Mouse (Mus musculus): ENCODE results near the gene Cacna1f. TPM values are rescaled to one million over a fixed set of nuclear protein-coding genes. Genes with fewer than 3 reads are reported as not detected.

Gene Cacna1f
- polyA plus RNA-seq, 1 experiment, result not detected

DNA sequence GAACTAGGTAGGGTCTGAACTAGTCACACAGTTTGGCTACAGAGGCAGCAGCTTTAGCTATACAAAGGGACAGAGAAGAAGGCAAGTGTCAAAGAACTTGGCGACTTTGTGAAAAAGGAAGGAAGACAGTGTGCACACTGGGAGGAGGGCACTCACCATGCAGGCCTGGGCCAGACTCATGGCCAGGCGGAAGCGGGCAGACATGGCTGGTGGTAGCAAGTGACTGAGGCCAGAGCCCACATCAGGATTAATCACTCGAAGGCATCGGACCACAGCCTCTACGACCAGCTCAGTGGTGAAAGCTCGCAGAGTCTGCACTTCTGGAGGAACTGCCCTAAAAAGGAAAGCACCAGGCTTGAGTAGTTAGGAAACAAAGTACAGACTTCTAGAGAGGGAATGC lies 2.9 kb upstream of the Cacna1f start:
- no peaks in the 10 kb centered on the region for H3K4me1 ChIP-seq (ENCODE audit: control insufficient read depth, insufficient read depth, insufficient read length, low read length)
- no peak overlapping the region for H3K27ac ChIP-seq (replicated peaks; ENCODE audit: low read depth, low read length)
- no peak overlapping the region for H3K4me3 ChIP-seq (ENCODE audit: insufficient read depth, low read depth, low read length)

DNA sequence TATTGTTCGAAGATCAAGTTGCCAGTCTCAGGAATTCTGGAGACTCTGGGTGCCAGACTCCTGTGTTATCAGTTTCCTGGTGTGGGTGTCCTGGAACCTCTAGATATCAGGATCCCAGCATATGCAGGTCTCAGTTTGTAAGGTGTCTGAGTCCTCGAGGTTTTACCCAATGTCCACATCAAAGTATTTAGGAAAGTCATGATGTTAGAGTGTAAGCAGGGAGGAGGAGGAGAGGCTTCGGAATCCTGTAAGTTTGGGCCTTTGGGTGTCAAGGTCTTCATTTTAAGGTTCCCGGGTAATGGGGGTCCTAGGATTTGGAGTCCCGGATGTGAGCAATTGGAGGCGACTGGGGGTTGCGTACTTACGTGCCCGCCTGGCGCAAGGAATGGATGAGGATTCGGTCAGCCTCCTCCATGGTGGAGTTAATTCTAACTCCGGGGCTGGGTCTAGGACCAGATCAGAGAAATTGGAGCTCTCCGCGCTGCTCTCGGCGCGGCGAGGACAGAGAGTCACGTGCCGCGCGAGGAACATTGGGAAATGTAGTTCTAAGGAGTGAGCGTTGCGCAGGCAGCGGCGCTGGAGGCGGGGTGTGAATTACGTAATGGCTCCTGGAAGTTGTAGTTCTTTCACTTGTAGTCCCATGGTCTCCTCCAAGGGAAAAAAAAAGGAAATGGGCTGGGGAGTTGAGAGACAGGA lies 1.9 kb upstream of the Cacna1f start, which contains the start of gene Ccdc22:
Gene Ccdc22, minus strand, starts transcription at position 639 of the 696 bp plus-strand sequence.
- H3K4me3 ChIP-seq (ENCODE audit: insufficient read depth, low read depth, low read length), result peak within 1 kb of the TSS; percentile 79
- H3K27ac ChIP-seq (replicated peaks; ENCODE audit: low read depth, low read length), result no peak within 1 kb of the TSS
- no peaks in the 10 kb centered on the region for H3K4me1 ChIP-seq (ENCODE audit: control insufficient read depth, insufficient read depth, insufficient read length, low read length)

DNA sequence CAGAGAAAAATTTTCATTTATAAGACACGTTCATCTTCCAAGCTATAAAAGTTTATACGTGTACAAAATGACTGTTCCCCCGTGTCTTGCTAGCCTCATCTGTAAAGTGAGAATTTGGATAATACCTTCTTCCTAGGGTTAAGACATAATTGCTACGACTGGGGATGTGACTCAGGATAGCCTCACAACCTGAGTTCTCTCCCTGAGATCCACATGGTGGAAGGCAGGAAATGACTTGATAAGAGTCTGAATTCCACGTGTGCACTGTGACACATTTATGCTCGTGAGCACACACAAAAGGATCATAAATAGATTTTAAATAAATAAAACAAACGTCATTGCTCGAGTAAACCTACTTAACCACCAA lies 1.3 kb upstream of the Cacna1f start:
- Histone ChIP-seq H3K27ac (replicated peaks; ENCODE audit: low read depth, low read length) (no peak overlapping the region), H3K4me1 (ENCODE audit: control insufficient read depth, insufficient read depth, insufficient read length, low read length) (no peaks in the 10 kb centered on the region), H3K4me3 (ENCODE audit: insufficient read depth, low read depth, low read length) (no peak overlapping the region)

DNA sequence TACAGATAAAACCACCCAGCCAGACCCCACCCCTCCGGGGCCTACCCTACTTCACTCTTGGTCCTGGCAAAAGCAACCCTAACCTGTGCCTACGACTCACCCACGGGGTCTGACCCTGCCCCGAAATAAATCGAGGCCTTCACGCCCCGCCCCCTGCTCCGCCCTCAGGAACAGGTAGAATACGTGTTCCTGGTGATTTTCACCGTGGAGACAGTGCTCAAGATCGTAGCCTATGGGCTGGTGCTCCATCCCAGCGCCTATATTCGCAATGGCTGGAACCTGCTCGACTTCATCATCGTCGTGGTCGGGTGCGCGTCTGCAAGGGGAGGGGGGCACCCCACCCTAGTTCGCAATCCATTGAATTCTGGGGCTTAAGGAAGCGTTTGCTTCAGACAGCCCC lies 3.2 kb downstream of the Cacna1f start:
- Histone ChIP-seq H3K27ac (replicated peaks; ENCODE audit: low read depth, low read length) (no peak overlapping the region), H3K4me3 (ENCODE audit: insufficient read depth, low read depth, low read length) (no peak overlapping the region; the same call in 1 of the 2 replicates), H3K4me1 (ENCODE audit: control insufficient read depth, insufficient read depth, insufficient read length, low read length) (no peaks in the 10 kb centered on the region)

DNA sequence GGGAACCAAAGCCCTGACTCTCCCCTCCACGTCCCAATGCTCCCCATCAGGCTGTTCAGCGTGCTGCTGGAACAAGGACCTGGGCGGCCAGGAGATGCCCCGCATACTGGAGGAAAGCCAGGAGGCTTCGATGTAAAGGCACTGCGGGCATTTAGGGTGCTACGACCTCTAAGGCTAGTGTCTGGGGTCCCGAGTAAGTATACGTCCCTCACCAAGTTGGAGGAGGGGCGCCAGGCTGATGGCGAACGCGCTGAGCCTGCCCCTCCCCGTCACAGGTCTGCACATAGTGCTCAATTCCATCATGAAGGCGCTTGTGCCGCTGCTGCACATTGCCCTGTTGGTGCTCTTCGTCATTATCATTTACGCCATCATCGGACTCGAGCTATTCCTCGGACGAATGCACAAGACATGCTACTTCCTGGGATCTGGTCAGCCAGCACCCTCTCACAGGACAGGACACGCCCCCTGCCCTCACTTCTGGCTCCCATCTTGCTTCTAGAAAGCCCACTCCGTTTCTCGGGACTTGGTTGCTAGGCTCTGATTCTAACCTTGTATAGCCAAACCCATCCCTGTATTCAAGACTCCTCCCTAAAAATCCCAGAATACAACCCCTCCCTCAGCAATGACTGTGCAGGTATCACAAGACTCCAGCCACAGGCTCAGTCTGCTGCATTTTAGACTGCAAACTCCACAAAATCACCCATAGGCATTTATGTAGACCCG lies 3.8 kb downstream of the Cacna1f start:
- H3K27ac ChIP-seq (replicated peaks; ENCODE audit: low read depth, low read length), result no peak overlapping the region
- peak overlapping the region; percentile 3; the same call in 1 of the 2 replicates for H3K4me3 ChIP-seq (ENCODE audit: insufficient read depth, low read depth, low read length)
- H3K4me1 ChIP-seq (ENCODE audit: control insufficient read depth, insufficient read depth, insufficient read length, low read length), result no peaks in the 10 kb centered on the region

DNA sequence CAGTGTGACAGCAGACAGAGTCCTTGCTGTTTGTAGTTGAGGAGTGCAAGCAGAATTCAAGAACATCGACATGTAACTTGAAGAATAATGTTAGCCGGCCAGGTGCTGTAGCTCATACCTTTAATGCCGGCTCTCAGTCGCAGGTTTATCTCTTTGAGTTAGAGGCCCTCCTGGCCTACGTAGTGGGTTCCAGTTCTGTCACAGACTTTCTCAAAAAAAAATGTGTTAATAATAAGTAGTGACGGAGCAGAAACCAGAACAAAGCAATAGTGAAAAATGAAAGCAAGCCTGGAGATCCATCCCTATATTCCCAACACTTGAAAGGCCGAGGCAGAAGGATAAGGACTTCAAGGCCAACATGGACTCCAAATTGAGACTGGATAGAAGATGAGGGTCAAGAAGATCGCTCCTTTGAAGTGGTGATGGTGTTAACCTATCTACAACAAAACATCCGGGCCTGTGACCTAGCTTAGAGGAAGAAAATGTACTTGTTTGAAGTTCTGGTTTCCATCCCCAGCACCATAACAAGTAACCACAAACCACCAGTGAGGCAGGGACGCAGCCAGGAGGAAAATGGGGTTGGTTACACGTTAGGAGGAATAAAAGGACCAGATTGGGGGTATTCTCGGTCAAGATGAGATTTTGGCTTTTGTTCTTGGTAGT lies 11.1 kb downstream of the Cacna1f start:
- no peak overlapping the region for H3K4me3 ChIP-seq (ENCODE audit: insufficient read depth, low read depth, low read length)
- no peaks in the 10 kb centered on the region for H3K4me1 ChIP-seq (ENCODE audit: control insufficient read depth, insufficient read depth, insufficient read length, low read length)
- H3K27ac ChIP-seq (replicated peaks; ENCODE audit: low read depth, low read length), result no peak overlapping the region

DNA sequence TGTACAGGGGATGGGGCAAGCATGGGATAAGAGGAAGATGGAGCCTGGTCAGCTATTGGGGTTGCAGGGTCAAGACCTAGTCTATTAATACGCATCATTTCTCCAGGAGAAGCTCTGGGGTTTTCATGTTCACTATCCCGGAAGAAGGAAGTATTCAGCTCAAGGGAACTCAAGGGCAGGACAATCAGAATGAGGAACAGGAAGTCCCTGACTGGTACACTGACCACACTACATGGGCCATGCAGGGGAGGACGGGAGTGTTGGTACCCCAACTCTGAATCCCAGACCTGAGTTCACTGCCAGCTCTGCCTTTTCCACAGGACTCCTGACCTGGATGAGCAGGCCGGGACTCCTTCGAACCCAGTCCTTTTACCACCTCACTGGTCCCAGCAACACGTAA lies 25.7 kb downstream of the Cacna1f start:
- Histone ChIP-seq H3K4me3 (ENCODE audit: insufficient read depth, low read depth, low read length) (no peak overlapping the region), H3K27ac (replicated peaks; ENCODE audit: low read depth, low read length) (no peak overlapping the region), H3K4me1 (ENCODE audit: control insufficient read depth, insufficient read depth, insufficient read length, low read length) (no peaks in the 10 kb centered on the region)

DNA sequence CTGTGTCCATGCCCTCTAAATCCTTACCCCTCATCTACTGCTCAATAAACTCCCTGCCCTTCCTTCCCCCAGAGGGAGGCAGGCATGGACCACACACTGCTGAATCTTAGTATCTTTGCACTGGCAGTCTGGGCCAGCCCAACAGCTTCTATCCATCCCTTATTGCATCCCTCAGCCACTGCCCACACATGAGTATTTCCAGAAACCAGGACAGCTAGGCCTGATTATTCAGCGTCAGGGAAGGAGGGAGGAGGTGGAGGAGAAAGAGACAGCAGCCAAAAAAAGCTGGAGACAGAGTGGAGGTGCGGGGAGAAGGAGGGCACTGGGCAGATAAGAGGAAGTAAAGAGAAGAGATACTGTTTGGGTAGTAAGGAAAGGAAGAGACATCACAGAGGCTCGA lies 28.2 kb downstream of the Cacna1f start:
- Histone ChIP-seq H3K4me1 (ENCODE audit: control insufficient read depth, insufficient read depth, insufficient read length, low read length) (no peaks in the 10 kb centered on the region), H3K27ac (replicated peaks; ENCODE audit: low read depth, low read length) (no peak overlapping the region), H3K4me3 (ENCODE audit: insufficient read depth, low read depth, low read length) (no peak overlapping the region)

DNA sequence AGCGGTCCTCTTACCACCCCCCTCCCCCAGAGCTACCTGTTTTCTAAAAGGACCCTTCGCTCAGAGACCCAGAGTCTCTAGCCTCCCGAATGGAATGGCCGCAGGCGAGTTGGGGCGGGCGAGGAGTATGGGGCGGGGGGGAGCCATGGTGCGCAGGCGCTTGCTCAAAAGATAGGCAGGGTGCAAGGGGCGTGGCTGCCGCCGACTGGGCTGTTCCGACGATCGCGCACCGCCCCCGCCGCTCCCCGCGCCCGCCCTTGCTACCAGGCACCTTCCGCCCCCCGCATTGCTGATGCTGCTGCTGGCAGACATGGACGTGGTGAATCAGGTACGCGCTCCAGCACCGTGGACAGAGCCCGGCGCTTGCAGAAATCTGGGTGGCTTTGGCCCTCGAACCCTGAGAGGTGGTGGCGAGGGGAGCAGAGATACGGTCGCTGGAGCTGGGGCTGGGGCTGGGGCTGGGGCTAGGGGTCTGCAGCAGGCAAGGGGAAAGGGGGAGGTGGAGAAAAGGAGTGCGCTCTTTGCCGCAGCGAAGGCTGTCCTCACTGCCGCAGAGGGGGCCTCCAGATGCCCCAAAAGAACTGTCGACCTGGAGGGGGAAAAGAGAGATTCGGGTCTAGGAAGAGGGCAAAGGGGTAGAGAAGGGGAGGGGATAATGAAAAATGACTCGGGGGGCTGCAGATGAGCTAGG lies 31.7 kb downstream of the Cacna1f start, which contains the start of gene Syp:
Gene Syp, plus strand, starts transcription at position 71 of the 691 bp plus-strand sequence.
- Histone ChIP-seq H3K4me3 (ENCODE audit: insufficient read depth, low read depth, low read length) (peak within 1 kb of the TSS; percentile 60), H3K4me1 (ENCODE audit: control insufficient read depth, insufficient read depth, insufficient read length, low read length) (no peaks in the 10 kb centered on the region), H3K27ac (replicated peaks; ENCODE audit: low read depth, low read length) (no peak within 1 kb of the TSS; the same call in 1 of the 2 replicates)

DNA sequence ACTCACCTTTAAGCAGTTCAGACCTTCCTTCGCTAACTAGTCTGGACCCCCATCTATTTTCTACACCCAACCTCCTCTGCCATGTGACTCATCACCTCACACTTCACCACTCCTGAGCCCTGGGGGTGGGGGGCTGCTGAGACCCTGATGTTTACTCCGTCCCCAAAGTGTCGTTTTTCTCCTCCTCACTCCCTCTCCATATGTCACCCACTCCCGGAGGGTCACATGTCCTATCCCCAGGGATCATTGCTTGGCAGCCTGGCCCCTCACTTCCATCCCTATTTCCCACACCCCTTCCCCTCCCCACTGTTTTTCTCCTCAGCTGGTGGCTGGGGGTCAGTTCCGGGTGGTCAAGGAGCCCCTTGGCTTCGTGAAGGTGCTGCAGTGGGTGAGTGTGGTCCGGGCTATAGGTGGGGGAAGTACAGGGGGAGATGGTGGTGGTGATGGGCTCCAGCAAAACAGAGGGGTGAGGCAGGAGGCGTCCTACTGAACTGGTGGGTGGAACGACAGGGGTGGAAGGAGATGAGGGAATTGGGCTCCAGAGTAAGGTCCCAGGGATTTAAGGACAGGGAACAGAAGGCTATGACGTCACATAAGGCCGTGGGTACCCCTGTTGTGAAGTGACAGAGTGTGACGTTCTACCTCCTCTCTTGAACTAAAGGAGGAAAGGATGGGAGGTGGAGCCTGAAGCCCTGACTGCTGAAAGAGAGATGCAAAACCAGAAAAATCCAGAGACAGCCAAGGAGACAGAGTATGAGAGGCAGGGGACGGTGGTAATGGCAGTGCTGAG lies 32.8 kb downstream of the Cacna1f start:
- Histone ChIP-seq H3K4me1 (ENCODE audit: control insufficient read depth, insufficient read depth, insufficient read length, low read length) (no peaks in the 10 kb centered on the region), H3K27ac (replicated peaks; ENCODE audit: low read depth, low read length) (no peak overlapping the region), H3K4me3 (ENCODE audit: insufficient read depth, low read depth, low read length) (no peak overlapping the region)

DNA sequence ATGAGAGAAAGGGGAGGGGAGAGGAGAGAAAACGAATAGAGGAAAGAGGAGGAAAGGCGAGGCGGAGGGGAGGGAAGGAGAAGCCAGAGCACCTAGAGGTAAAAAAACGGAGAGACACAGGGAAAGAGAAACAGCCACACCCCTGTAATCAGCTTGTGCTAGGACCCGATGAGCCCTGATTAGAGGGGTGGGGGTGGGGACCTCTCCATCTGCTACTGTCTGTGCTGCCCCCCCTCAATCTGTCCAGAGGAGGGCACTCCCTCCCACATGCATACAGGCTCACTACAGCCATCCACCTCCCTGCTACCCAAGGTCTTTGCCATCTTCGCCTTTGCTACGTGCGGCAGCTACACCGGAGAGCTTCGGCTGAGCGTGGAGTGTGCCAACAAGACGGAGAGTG lies 33.9 kb downstream of the Cacna1f start:
- Histone ChIP-seq H3K4me1 (ENCODE audit: control insufficient read depth, insufficient read depth, insufficient read length, low read length) (no peaks in the 10 kb centered on the region), H3K4me3 (ENCODE audit: insufficient read depth, low read depth, low read length) (no peak overlapping the region), H3K27ac (replicated peaks; ENCODE audit: low read depth, low read length) (no peak overlapping the region)

DNA sequence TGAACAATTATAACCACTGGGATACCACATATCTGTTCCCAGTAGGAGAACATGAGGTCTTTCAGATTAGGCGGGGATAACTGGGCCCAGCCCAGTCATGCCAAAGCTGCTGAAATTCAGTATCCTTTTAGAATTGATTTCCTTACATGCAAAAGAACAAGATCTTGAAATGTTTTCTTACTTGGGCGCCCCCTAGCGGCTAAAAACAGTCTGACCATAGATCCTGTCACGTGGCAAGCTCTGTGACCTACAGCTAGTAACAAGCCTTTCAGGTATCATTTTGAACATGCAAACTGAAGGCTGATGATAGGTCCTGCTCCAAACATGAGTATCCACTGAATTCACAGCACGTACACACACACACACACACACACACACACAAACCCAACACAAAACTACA lies 38.5 kb downstream of the Cacna1f start:
- Histone ChIP-seq H3K4me3 (ENCODE audit: insufficient read depth, low read depth, low read length) (no peak overlapping the region), H3K4me1 (ENCODE audit: control insufficient read depth, insufficient read depth, insufficient read length, low read length) (no peaks in the 10 kb centered on the region), H3K27ac (replicated peaks; ENCODE audit: low read depth, low read length) (no peak overlapping the region)

DNA sequence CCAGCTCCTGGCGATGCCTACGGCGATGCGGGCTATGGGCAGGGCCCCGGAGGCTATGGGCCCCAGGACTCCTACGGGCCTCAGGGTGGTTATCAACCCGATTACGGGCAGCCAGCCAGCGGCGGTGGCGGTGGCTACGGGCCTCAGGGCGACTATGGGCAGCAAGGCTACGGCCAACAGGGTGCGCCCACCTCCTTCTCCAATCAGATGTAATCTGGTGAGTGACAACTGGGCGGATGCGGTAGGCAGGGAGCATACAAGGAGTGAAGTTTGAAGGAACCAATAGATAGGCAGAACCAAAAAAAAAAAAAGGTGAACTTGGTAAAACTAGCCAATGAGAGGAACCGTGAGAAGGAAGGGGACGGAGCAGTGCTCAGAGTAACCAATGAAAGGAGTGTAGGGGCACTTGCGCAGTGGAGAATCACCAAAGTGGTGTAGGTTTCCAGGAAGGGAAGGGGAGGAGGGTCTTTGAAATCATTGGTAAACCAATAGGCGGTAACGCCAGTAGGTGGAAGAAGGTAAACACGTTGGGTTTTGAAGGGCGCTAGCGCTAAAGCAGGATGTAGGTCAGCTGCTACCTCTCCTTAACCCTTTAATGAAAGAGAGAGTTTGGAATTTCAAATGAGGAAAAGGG lies 41.9 kb downstream of the Cacna1f start:
- Histone ChIP-seq H3K4me1 (ENCODE audit: control insufficient read depth, insufficient read depth, insufficient read length, low read length) (no peaks in the 10 kb centered on the region), H3K27ac (replicated peaks; ENCODE audit: low read depth, low read length) (peak overlapping the region; percentile 78), H3K4me3 (ENCODE audit: insufficient read depth, low read depth, low read length) (peak overlapping the region; percentile 72)

DNA sequence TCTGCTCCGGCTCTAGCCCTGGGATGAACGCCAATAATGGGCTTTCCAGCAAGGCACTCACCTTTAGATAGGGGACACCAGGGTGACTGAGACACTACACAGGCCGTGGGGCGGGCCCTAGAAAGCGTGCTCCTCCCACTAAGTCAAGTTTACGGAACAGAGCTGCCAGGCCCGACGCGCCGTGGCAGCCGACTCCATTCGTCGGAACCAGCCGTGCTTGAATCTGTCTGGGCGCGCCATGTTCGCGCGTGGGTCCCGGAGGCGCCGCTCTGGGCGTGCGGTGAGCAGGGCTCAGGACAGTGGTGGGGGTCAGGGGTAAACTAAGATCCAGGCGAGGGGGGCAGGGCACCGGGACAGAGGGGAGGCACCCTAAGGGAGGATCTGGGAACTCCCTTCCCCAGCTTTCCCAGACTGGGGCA lies 50.3 kb downstream of the Cacna1f start, which contains the start of gene Prickle3:
Gene Prickle3, plus strand, starts transcription at position 40 of the 419 bp plus-strand sequence.
- H3K4me1 ChIP-seq (ENCODE audit: control insufficient read depth, insufficient read depth, insufficient read length, low read length), result peaks cover 2% of the 10 kb centered on the region; the same call in 1 of the 2 replicates
- peak within 1 kb of the TSS; percentile 89 for H3K27ac ChIP-seq (replicated peaks; ENCODE audit: low read depth, low read length)
- peak within 1 kb of the TSS; percentile 82 for H3K4me3 ChIP-seq (ENCODE audit: insufficient read depth, low read depth, low read length)
